Mouse (Mus musculus) intestine, embryonic 16.5 days (tissue): Measurements from ENCODE around the gene Elmsan1. TPM values are rescaled to one million over a fixed set of nuclear protein-coding genes. Genes with fewer than 3 reads are reported as not detected.

Experiments used
- ATAC-seq: fragments of 200-750 bp; cut with Nextera tagmentation; 2 replicates; pipeline ENCODE4 v1.8.0; 2017; ENCODE audit warnings: moderate TSS enrichment, moderate library complexity
- H3K27ac ChIP-seq: fragments of 300-500 bp; sonication (generic); 2 replicates; pipeline ENCODE4 v1.5.1; 2014; ENCODE audit warnings: mild to moderate bottlenecking, low read length
- H3K27me3 ChIP-seq: fragments of 300-500 bp; sonication (generic); replicated peaks from 2 replicates; pipeline ENCODE4 v1.6.1; 2014; ENCODE audit warnings: low read length, control low read depth, mixed read lengths; ENCODE audit not compliant: control insufficient read depth, insufficient read depth
- H3K36me3 ChIP-seq: fragments of 300-500 bp; sonication (generic); 2 replicates; pipeline ENCODE4 v1.6.1; 2014; ENCODE audit warnings: low read length, control low read depth; ENCODE audit not compliant: control insufficient read depth, insufficient read depth
- H3K4me1 ChIP-seq: fragments of 300-500 bp; sonication (generic); 2 replicates; pipeline ENCODE4 v1.6.1; 2014; ENCODE audit warnings: low read length, control low read depth, mixed read lengths; ENCODE audit not compliant: control insufficient read depth, insufficient read depth
- H3K4me2 ChIP-seq: fragments of 300-500 bp; sonication (generic); 2 replicates; pipeline ENCODE4 v1.6.1; 2014; ENCODE audit warnings: low read depth, low read length, control low read depth
- H3K4me3 ChIP-seq: fragments of 300-500 bp; sonication (generic); 2 replicates; pipeline ENCODE4 v1.5.1; 2014; ENCODE audit warnings: mild to moderate bottlenecking, low read length
- H3K9ac ChIP-seq: fragments of 300-500 bp; sonication (generic); 2 replicates; pipeline ENCODE4 v1.6.1; 2014; ENCODE audit warnings: low read depth, low read length
- H3K9me3 ChIP-seq: fragments of 300-500 bp; sonication (generic); 2 replicates; pipeline ENCODE4 v1.6.1; 2016; ENCODE audit warnings: low read length, control low read depth; ENCODE audit not compliant: control insufficient read depth
- WGBS: fragments of 180-500 bp; shearing (Covaris S2); extraction: QIAGEN DNeasy Blood & Tissue Kit; methylation state at CpG from one replicate; pipeline ENCODE4 v1.1.7; 2014; 5-methylcytosine and 5-hydroxymethylcytosine counted together
- polyA plus RNA-seq: library from polyadenylated mRNA; unstranded; fragments of >200 nt; fragmentation: Nextera tagmentation; extraction: Ambion mirVana; gene quantifications from 2 replicates; pipeline ENCODE4 v1.2.1, GENCODE M21; 2015

Gene Elmsan1
- polyA plus RNA-seq, 1 experiment from 2014 or later, result 6.3 TPM

GRCm38 (mm10) chr12:84137131-84137530 lies 81.5 kb downstream of the Elmsan1 start:
- no peaks in the 10 kb centered on the region for H3K27me3 ChIP-seq
- H3K4me1 ChIP-seq, result no peaks in the 10 kb centered on the region
- 95% methylated on average over 7 of the region's 7 CpGs for WGBS
- no peak overlapping the region for H3K4me2 ChIP-seq
- peaks cover 3% of the 10 kb centered on the region; the same call in 1 of the 2 replicates for H3K36me3 ChIP-seq
- H3K4me3 ChIP-seq, result no peak overlapping the region
- no peak overlapping the region for H3K9ac ChIP-seq
- no peak overlapping the region for H3K27ac ChIP-seq
- H3K9me3 ChIP-seq, result no peaks in the 10 kb centered on the region
- ATAC-seq, result no peak

GRCm38 (mm10) chr12:84132265-84132664 lies 86.4 kb downstream of the Elmsan1 start:
- 58% methylated on average over 3 of the region's 3 CpGs for WGBS

DNA sequence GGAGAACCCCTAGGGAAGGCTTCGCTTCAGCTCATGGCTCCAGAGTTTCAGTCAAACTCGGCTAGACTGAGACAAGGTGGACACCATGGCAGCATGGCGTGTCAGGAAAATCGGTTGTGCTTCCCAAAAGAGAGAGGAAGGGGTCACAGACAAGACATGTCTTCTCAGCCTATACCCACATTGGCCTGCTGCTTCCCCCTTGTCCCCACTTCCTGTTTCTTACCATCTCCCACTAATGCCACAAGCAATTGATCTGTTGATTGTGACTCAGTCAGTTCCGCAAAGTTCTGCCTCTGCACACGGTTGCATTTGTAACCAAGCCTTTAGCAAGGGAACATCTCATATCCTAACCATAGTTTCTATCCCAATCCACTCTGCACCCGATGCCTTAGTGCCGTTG lies 88.8 kb downstream of the Elmsan1 start:
- Histone ChIP-seq H3K27ac (no peak overlapping the region), H3K9me3 (no peaks in the 10 kb centered on the region), H3K27me3 (no peaks in the 10 kb centered on the region), H3K36me3 (no peaks in the 10 kb centered on the region; the same call in 1 of the 2 replicates), H3K4me3 (no peak overlapping the region), H3K9ac (no peak overlapping the region), H3K4me2 (no peak overlapping the region), H3K4me1 (no peaks in the 10 kb centered on the region)
- ATAC-seq, result no peak
- WGBS, result 91% methylated on average over 8 of the region's 8 CpGs

More at GRCm38 (mm10) chr12:84132265-84132664, 86.4 kb downstream of the Elmsan1 start:
- no peak for ATAC-seq
- no peak overlapping the region for H3K4me2 ChIP-seq
- H3K27me3 ChIP-seq, result no peaks in the 10 kb centered on the region
- H3K9ac ChIP-seq, result no peak overlapping the region
- no peaks in the 10 kb centered on the region for H3K9me3 ChIP-seq
- no peaks in the 10 kb centered on the region for H3K4me1 ChIP-seq
- no peak overlapping the region for H3K27ac ChIP-seq
- H3K36me3 ChIP-seq, result no peaks in the 10 kb centered on the region; the same call in 1 of the 2 replicates
- H3K4me3 ChIP-seq, result no peak overlapping the region

GRCm38 (mm10) chr12:84128576-84128975 lies 90.1 kb downstream of the Elmsan1 start:
- ATAC-seq, result no peak
- Histone ChIP-seq H3K4me2 (no peak overlapping the region), H3K4me3 (no peak overlapping the region), H3K9me3 (no peaks in the 10 kb centered on the region), H3K27ac (no peak overlapping the region), H3K27me3 (no peaks in the 10 kb centered on the region), H3K9ac (no peak overlapping the region), H3K4me1 (no peaks in the 10 kb centered on the region), H3K36me3 (no peaks in the 10 kb centered on the region; the same call in 1 of the 2 replicates)
- 91% methylated on average over 6 of the region's 6 CpGs for WGBS

DNA sequence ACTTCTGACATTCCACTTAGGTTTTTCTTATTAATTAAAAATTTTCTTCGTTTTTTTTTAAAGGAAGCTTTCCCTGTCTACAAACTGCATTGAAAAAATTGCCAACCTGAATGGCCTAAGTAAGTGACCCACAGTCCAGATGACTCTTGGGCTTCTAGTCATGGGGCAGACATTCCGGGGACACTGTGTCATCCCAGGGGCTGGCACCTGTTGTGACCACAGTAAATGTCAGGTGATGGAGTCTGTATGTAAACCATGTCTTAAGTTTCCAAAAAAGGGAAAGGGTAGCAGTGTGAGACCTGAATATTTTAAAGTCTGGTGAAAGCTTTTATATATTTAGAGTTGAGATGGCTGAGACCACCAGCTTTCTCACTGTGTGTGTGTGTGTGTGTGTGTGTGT lies 91.8 kb downstream of the Elmsan1 start:
- ATAC-seq, result no peak
- Histone ChIP-seq H3K4me1 (no peaks in the 10 kb centered on the region), H3K4me3 (no peak overlapping the region), H3K4me2 (no peak overlapping the region), H3K27me3 (no peaks in the 10 kb centered on the region), H3K27ac (no peak overlapping the region), H3K9ac (no peak overlapping the region), H3K36me3 (no peaks in the 10 kb centered on the region), H3K9me3 (no peaks in the 10 kb centered on the region)
- WGBS, result 81% methylated on average over 2 of the region's 2 CpGs

DNA sequence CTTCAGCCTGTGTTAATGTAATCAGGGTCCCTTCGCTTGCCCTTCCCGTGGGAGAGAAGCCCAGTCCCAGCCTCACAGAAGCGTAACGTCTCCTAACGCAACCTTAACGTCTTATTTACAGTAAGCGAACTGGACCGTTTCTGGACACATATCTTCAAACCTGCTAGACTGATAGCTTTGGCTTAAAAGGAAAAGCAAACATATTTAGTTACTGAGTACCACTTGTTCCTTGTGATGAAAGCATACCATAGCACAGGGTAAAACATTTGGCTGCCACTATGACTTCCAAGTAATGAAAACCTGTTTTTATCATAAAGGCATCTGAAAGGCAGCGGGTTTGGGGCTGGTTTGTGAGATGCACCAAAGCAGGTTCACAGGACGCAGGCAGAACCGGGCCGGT lies 92.8 kb downstream of the Elmsan1 start:
- ATAC-seq, result no peak
- no peaks in the 10 kb centered on the region for H3K4me1 ChIP-seq
- H3K27me3 ChIP-seq, result no peaks in the 10 kb centered on the region
- H3K4me3 ChIP-seq, result no peak overlapping the region
- no peaks in the 10 kb centered on the region for H3K36me3 ChIP-seq
- no peak overlapping the region for H3K4me2 ChIP-seq
- WGBS, result 79% methylated on average over 12 of the region's 12 CpGs
- H3K9me3 ChIP-seq, result no peaks in the 10 kb centered on the region
- H3K27ac ChIP-seq, result no peak overlapping the region
- H3K9ac ChIP-seq, result no peak overlapping the region

- Histone ChIP-seq H3K27ac (no peak overlapping the region), H3K36me3 (no peaks in the 10 kb centered on the region), H3K27me3 (no peaks in the 10 kb centered on the region), H3K4me3 (no peak overlapping the region), H3K9me3 (no peaks in the 10 kb centered on the region), H3K4me2 (no peak overlapping the region), H3K9ac (no peak overlapping the region), H3K4me1 (peaks cover 6% of the 10 kb centered on the region)
- ATAC-seq, result no peak
- 94% methylated on average over 5 of the region's 5 CpGs for WGBS
Observed at GRCm38 (mm10) chr12:84119584-84119983, 99.1 kb downstream of the Elmsan1 start.

GRCm38 (mm10) chr12:84114153-84114994 lies 104.3 kb downstream of the Elmsan1 start, which contains the start of gene Dnal1:
TSS of gene Dnal1 (plus strand) at chr12:84114366.
- no peaks in the 10 kb centered on the region for H3K9me3 ChIP-seq

DNA sequence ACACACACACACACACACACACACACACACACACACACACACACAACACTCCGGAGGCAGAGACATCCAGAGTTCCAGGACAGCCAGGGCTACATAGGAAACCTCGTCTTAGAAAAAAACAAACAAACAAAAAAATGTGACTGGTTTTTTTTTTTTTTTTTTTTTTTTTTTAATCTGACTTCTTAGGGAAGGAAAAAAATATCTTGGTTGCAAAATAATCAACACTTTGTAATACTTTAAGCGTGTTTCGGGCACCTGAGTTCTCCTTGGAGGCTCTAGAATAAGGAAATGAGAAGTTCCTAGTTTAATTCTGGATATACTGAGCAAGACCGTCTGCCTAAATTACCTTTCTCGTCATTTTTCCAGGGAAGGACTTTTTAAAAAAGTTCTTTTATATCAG lies 105.0 kb downstream of the Elmsan1 start:
- Histone ChIP-seq H3K9me3 (no peaks in the 10 kb centered on the region), H3K4me1 (peaks cover 6% of the 10 kb centered on the region), H3K4me3 (peak overlapping the region; percentile 78), H3K27me3 (no peaks in the 10 kb centered on the region), H3K36me3 (no peaks in the 10 kb centered on the region), H3K9ac (peak overlapping the region; percentile 75; the same call in 1 of the 2 replicates), H3K27ac (no peak overlapping the region), H3K4me2 (peak overlapping the region; percentile 85)
- 35% methylated on average over 6 of the region's 6 CpGs for WGBS
- 0 out of 2 replicates have a peak, but pooled peaks have one; percentile 5 for ATAC-seq

More at GRCm38 (mm10) chr12:84114153-84114994, 104.3 kb downstream of the Elmsan1 start, which contains the start of gene Dnal1:
- Histone ChIP-seq H3K36me3 (no peaks in the 10 kb centered on the region), H3K27ac (peak within 1 kb of the TSS; percentile 16; the same call in 1 of the 2 replicates), H3K9ac (peak within 1 kb of the TSS; percentile 75), H3K4me2 (peak within 1 kb of the TSS; percentile 85), H3K4me1 (peaks cover 6% of the 10 kb centered on the region), H3K27me3 (no peaks in the 10 kb centered on the region), H3K4me3 (peak within 1 kb of the TSS; percentile 78)
- 2% methylated on average over 31 of the region's 35 CpGs for WGBS
- peak; percentile 98 for ATAC-seq
